Mouse (Mus musculus) embryonic facial prominence, embryonic 15.5 days (tissue): ENCODE measurements at regions not wholly inside any gene's neighbourhood (a gene's known extent, or its start where the extent isn't known, plus 50 kb on each side); places are given as distances from the start of the nearest gene placed in this dataset.

Source experiments
- ATAC-seq: fragments of 200-750 bp; cut with Nextera tagmentation; 2 replicates; pipeline ENCODE4 v1.8.0; 2017; ENCODE audit warnings: low read depth, moderate TSS enrichment; ENCODE audit not compliant: insufficient number of reproducible peaks, low FRiP score, low TSS enrichment
- H3K27ac ChIP-seq: fragments of 300-500 bp; sonication (generic); replicated peaks from 2 replicates; pipeline ENCODE4 v1.5.1; 2015; ENCODE audit warnings: mild to moderate bottlenecking, inconsistent platforms
- H3K27me3 ChIP-seq: fragments of 300-500 bp; sonication (generic); 2 replicates; pipeline ENCODE4 v1.6.1; 2015; ENCODE audit warnings: inconsistent platforms
- H3K36me3 ChIP-seq: fragments of 300-500 bp; sonication (generic); 2 replicates; pipeline ENCODE4 v1.6.1; 2015; ENCODE audit warnings: mild to moderate bottlenecking, inconsistent platforms
- H3K4me1 ChIP-seq: fragments of 300-500 bp; sonication (generic); 2 replicates; pipeline ENCODE4 v1.6.1; 2015; ENCODE audit warnings: inconsistent platforms
- H3K4me2 ChIP-seq: fragments of 300-500 bp; sonication (generic); replicated peaks from 2 replicates; pipeline ENCODE4 v1.6.1; 2015; ENCODE audit warnings: mild to moderate bottlenecking, inconsistent platforms
- H3K4me3 ChIP-seq: fragments of 300-500 bp; sonication (generic); replicated peaks from 2 replicates; pipeline ENCODE4 v1.5.1; 2015; ENCODE audit warnings: mild to moderate bottlenecking, inconsistent platforms
- H3K9ac ChIP-seq: fragments of 300-500 bp; sonication (generic); 2 replicates; pipeline ENCODE4 v1.6.1; 2015; ENCODE audit warnings: inconsistent platforms
- H3K9me3 ChIP-seq: fragments of 300-500 bp; sonication (generic); replicated peaks from 2 replicates; pipeline ENCODE4 v1.6.1; 2016; ENCODE audit warnings: inconsistent platforms
- WGBS: fragments of 180-500 bp; shearing (Covaris S2); methylation state at CpG from one replicate; pipeline ENCODE4 v1.1.7; 2015; 5-methylcytosine and 5-hydroxymethylcytosine counted together

GRCm38 (mm10) chr3:101162536-101163159 lies 52.6 kb upstream of the Ptgfrn start:
- Histone ChIP-seq H3K9ac (no peak overlapping the region), H3K36me3 (no peaks in the 10 kb centered on the region), H3K4me3 (no peak overlapping the region), H3K4me1 (peaks cover 40% of the 10 kb centered on the region), H3K27ac (peak overlapping the region; percentile 79), H3K27me3 (no peaks in the 10 kb centered on the region), H3K9me3 (no peaks in the 10 kb centered on the region), H3K4me2 (peak overlapping the region; percentile 34)
- WGBS, result 13% methylated on average over 14 of the region's 14 CpGs
- no peak; the same call in 1 of the 2 replicates for ATAC-seq

GRCm38 (mm10) chr3:101161941-101162531 lies 52.0 kb upstream of the Ptgfrn start:
- H3K9ac ChIP-seq, result no peak overlapping the region
- WGBS, result 27% methylated on average over 14 of the region's 14 CpGs
- H3K27me3 ChIP-seq, result no peaks in the 10 kb centered on the region
- H3K27ac ChIP-seq, result peak overlapping the region; percentile 79
- H3K4me3 ChIP-seq, result 0 out of 2 replicates have a peak overlapping the region, but pooled peaks have one; percentile 2
- ATAC-seq, result peak; percentile 63; the same call in 1 of the 2 replicates
- H3K4me2 ChIP-seq, result peak overlapping the region; percentile 34
- peaks cover 40% of the 10 kb centered on the region for H3K4me1 ChIP-seq
- no peaks in the 10 kb centered on the region for H3K36me3 ChIP-seq
- H3K9me3 ChIP-seq, result no peaks in the 10 kb centered on the region

- WGBS, result 20% methylated on average over 11 of the region's 11 CpGs
- no peak overlapping the region for H3K9ac ChIP-seq
Observed at GRCm38 (mm10) chr3:101161421-101161940, 51.4 kb upstream of the Ptgfrn start.

More at GRCm38 (mm10) chr3:101161421-101161940, 51.4 kb upstream of the Ptgfrn start:
- 0 out of 2 replicates have a peak overlapping the region, but pooled peaks have one; percentile 2 for H3K4me3 ChIP-seq
- peaks cover 40% of the 10 kb centered on the region for H3K4me1 ChIP-seq
- no peaks in the 10 kb centered on the region for H3K36me3 ChIP-seq
- H3K27me3 ChIP-seq, result no peaks in the 10 kb centered on the region
- peak overlapping the region; percentile 79 for H3K27ac ChIP-seq
- peak; percentile 61 for ATAC-seq
- peak overlapping the region; percentile 34 for H3K4me2 ChIP-seq
- no peaks in the 10 kb centered on the region for H3K9me3 ChIP-seq
